Mouse (Mus musculus) liver, postnatal 0 days (tissue): ENCODE data around the gene Tesk1.

ENCODE experiments used
- CTCF ChIP-seq: sonication (generic); IDR thresholded peaks from 2 replicates; pipeline ENCODE4 v1.5.1; 2016; ENCODE audit warnings: antibody characterized with exemption, low read depth
- EP300 ChIP-seq: IDR thresholded peaks from 2 replicates; pipeline ENCODE4 v1.6.1; 2016; ENCODE audit warnings: antibody characterized with exemption, low read depth, mild to moderate bottlenecking

- TF ChIP-seq CTCF = no peak
- TF ChIP-seq EP300 = peak; percentile 55; the same call in 1 of the 2 replicates
These were observed 18.3 kb upstream of the Tesk1 start for GRCm38 (mm10) chr4:43423267-43423934.
